Mouse (Mus musculus): ENCODE data around the gene Epm2a. TPM values are rescaled to one million over a fixed set of nuclear protein-coding genes. Genes with fewer than 3 reads are reported as not detected.
A peak's percentile ranks its signal among the peaks of the same experiment; 100 is the strongest.

Gene Epm2a
- polyA plus RNA-seq, 1 experiment from 2014 or later, result 1.6 TPM

GRCm38 (mm10) chr10:11439342-11439741 is 96.1 kb downstream of the Epm2a start:
- H3K9ac ChIP-seq (replicated peaks), result no peak overlapping the region
- no peaks in the 10 kb centered on the region for H3K9me3 ChIP-seq
- H3K4me1 ChIP-seq (replicated peaks), result no peaks in the 10 kb centered on the region
- no peak overlapping the region for H3K4me2 ChIP-seq (replicated peaks)
- no peak overlapping the region for H3K27ac ChIP-seq
- H3K27me3 ChIP-seq, result no peaks in the 10 kb centered on the region
- H3K4me3 ChIP-seq (replicated peaks), result no peak overlapping the region
- no peak for ATAC-seq
- 91% methylated on average over 6 of the region's 6 CpGs for WGBS
- no peaks in the 10 kb centered on the region for H3K36me3 ChIP-seq

GRCm38 (mm10) chr10:11449556-11450305 is 106.5 kb downstream of the Epm2a start:
- Histone ChIP-seq H3K9me3 (no peaks in the 10 kb centered on the region), H3K4me1 (replicated peaks) (0 out of 2 replicates have a peak, but pooled peaks cover 3% of the 10 kb centered on the region), H3K4me2 (replicated peaks) (peak overlapping the region; percentile 39), H3K36me3 (no peaks in the 10 kb centered on the region), H3K27ac (no peak overlapping the region), H3K4me3 (replicated peaks) (no peak overlapping the region), H3K9ac (replicated peaks) (no peak overlapping the region), H3K27me3 (no peaks in the 10 kb centered on the region)
- WGBS, result 34% methylated on average over 23 of the region's 23 CpGs
- ATAC-seq, result peak; percentile 93

- no peak overlapping the region for H3K4me3 ChIP-seq (replicated peaks)
- H3K9ac ChIP-seq (replicated peaks), result no peak overlapping the region
- H3K27me3 ChIP-seq, result no peaks in the 10 kb centered on the region
- 82% methylated on average over 2 of the region's 2 CpGs for WGBS
- ATAC-seq, result no peak
- no peak overlapping the region for H3K27ac ChIP-seq
- H3K4me2 ChIP-seq (replicated peaks), result no peak overlapping the region
- 0 out of 2 replicates have a peak, but pooled peaks cover 3% of the 10 kb centered on the region for H3K4me1 ChIP-seq (replicated peaks)
- H3K36me3 ChIP-seq, result no peaks in the 10 kb centered on the region
- H3K9me3 ChIP-seq, result no peaks in the 10 kb centered on the region
These were observed 109.3 kb downstream of the Epm2a start for GRCm38 (mm10) chr10:11452537-11452936.

GRCm38 (mm10) chr10:11457445-11457844 is 114.2 kb downstream of the Epm2a start:
- H3K4me2 ChIP-seq (replicated peaks), result no peak overlapping the region
- no peak for ATAC-seq
- H3K9ac ChIP-seq (replicated peaks), result no peak overlapping the region
- H3K4me1 ChIP-seq (replicated peaks), result no peaks in the 10 kb centered on the region
- 50% methylated on average over 1 of the region's 1 CpGs for WGBS
- H3K27me3 ChIP-seq, result no peaks in the 10 kb centered on the region
- H3K4me3 ChIP-seq (replicated peaks), result no peak overlapping the region
- no peaks in the 10 kb centered on the region for H3K36me3 ChIP-seq
- no peak overlapping the region for H3K27ac ChIP-seq
- no peaks in the 10 kb centered on the region for H3K9me3 ChIP-seq

- peaks cover 14% of the 10 kb centered on the region for H3K9me3 ChIP-seq
- H3K36me3 ChIP-seq, result no peaks in the 10 kb centered on the region
- H3K4me3 ChIP-seq (replicated peaks), result no peak overlapping the region
- H3K4me1 ChIP-seq (replicated peaks), result no peaks in the 10 kb centered on the region
- ATAC-seq, result peak; percentile 91
- no peak overlapping the region for H3K9ac ChIP-seq (replicated peaks)
- H3K27ac ChIP-seq, result no peak overlapping the region
- no peak overlapping the region for H3K4me2 ChIP-seq (replicated peaks)
- H3K27me3 ChIP-seq, result no peaks in the 10 kb centered on the region
- WGBS, result 39% methylated on average over 28 of the region's 28 CpGs
These were observed 148.8 kb downstream of the Epm2a start for GRCm38 (mm10) chr10:11491956-11492355.

Other genes starting within 250 kb of the Epm2a start
- 25.9 and 26.4 TPM in 2 replicates for gene Shprh, start 194.0 kb upstream of the Epm2a start, polyA plus RNA-seq (2015; fragmentation: Nextera tagmentation; extraction: Ambion mirVana)
- 31.8 and 34.9 TPM in 2 replicates for gene Fbxo30, start 62.1 kb upstream of the Epm2a start, polyA plus RNA-seq (2015; fragmentation: Nextera tagmentation; extraction: Ambion mirVana)